Mouse (Mus musculus): ENCODE data around the gene Rftn2.

- TF ChIP-seq POLR2A (IDR thresholded peaks at IDR 0.05; ENCODE audit: extremely low read depth, insufficient read depth, low read length) (peak; percentile 87), CTCF (IDR thresholded peaks at IDR 0.05; ENCODE audit: extremely low read depth, insufficient read depth, low read length) (no peak)
Measured at GRCm38 (mm10) chr1:55130943-55131401, 95.6 kb downstream of the Rftn2 start, which contains the start of gene Mob4.
